Mouse (Mus musculus) myocyte (in vitro differentiated cells): ENCODE results near the gene Tbata. TPM values are rescaled to one million over a fixed set of nuclear protein-coding genes. Genes with fewer than 3 reads are reported as not detected.

Experiments used
- H3K27me3 ChIP-seq: one replicate; pipeline ENCODE4 v1.6.1; 2011; ENCODE audit not compliant: control insufficient read depth, insufficient read depth, insufficient read length
- H3K36me3 ChIP-seq: one replicate; pipeline ENCODE4 v1.6.1; 2011; ENCODE audit not compliant: control insufficient read depth, insufficient read depth
- H3K4me2 ChIP-seq: one replicate; pipeline ENCODE4 v1.6.1; 2011; ENCODE audit warnings: low read depth, control low read depth
- H3K4me3 ChIP-seq: one replicate; pipeline ENCODE4 v1.5.1; 2011; ENCODE audit warnings: mild to moderate bottlenecking, control low read depth, moderate library complexity
- H3K79me2 ChIP-seq: one replicate; pipeline ENCODE4 v1.6.1; 2011; ENCODE audit not compliant: control insufficient read depth, insufficient read depth
- H3ac ChIP-seq: one replicate; pipeline ENCODE4 v1.6.1; 2011; ENCODE audit not compliant: control insufficient read depth, insufficient read length
- CEBPB ChIP-seq: IDR thresholded peaks from 2 replicates; pipeline ENCODE4 v1.6.1; 2011; ENCODE audit warnings: mild to moderate bottlenecking, moderate library complexity; ENCODE audit not compliant: poor library complexity, insufficient read depth, severe bottlenecking
- E2F4 ChIP-seq: IDR thresholded peaks from one replicate; pipeline ENCODE4 v1.6.1; 2011; ENCODE audit warnings: mild to moderate bottlenecking, control low read depth, moderate library complexity; ENCODE audit not compliant: insufficient read depth
- MAX ChIP-seq: IDR thresholded peaks from one replicate; pipeline ENCODE4 v1.6.1; 2011; ENCODE audit warnings: low read depth, mild to moderate bottlenecking, control low read depth
- MYOD1 ChIP-seq, 3 experiments: IDR thresholded peaks; one replicate each; pipeline ENCODE4 v1.6.1; 2011; ENCODE audit warnings: control low read depth in 2 of 3, low read depth in 2 of 3, mild to moderate bottlenecking in 2 of 3, moderate library complexity in 1 of 3; ENCODE audit not compliant: insufficient read length in 2 of 3, control insufficient read depth in 1 of 3
- MYOG ChIP-seq, 3 experiments: IDR thresholded peaks; one replicate each; pipeline ENCODE4 v1.6.1; 2011; ENCODE audit warnings: control low read depth in 2 of 3, low read depth in 2 of 3, mild to moderate bottlenecking in 2 of 3; ENCODE audit not compliant: insufficient read length in 2 of 3, control insufficient read depth in 1 of 3, insufficient read depth in 1 of 3
- POLR2A ChIP-seq: IDR thresholded peaks from one replicate; pipeline ENCODE4 v1.6.1; 2011; ENCODE audit warnings: low read depth, mild to moderate bottlenecking, control low read depth, moderate library complexity; ENCODE audit not compliant: insufficient read length
- POLR2AphosphoS2 ChIP-seq: IDR thresholded peaks from one replicate; pipeline ENCODE4 v1.6.1; 2011; ENCODE audit warnings: low read depth, control low read depth; ENCODE audit not compliant: insufficient read length
- REST ChIP-seq: IDR thresholded peaks from one replicate; pipeline ENCODE4 v1.6.1; 2011; ENCODE audit warnings: mild to moderate bottlenecking, control low read depth, moderate library complexity; ENCODE audit not compliant: insufficient read depth, insufficient read length
- SRF ChIP-seq: IDR thresholded peaks from one replicate; pipeline ENCODE4 v1.6.1; 2011; ENCODE audit warnings: low read depth; ENCODE audit not compliant: control insufficient read depth, insufficient read length
- TCF12 ChIP-seq: IDR thresholded peaks from one replicate; pipeline ENCODE4 v1.6.1; 2011; ENCODE audit warnings: mild to moderate bottlenecking, control low read depth; ENCODE audit not compliant: poor library complexity, insufficient read depth, severe bottlenecking
- TCF3 ChIP-seq: IDR thresholded peaks from one replicate; pipeline ENCODE4 v1.6.1; 2011; ENCODE audit warnings: low read depth, control low read depth; ENCODE audit not compliant: insufficient read length
- USF1 ChIP-seq: IDR thresholded peaks from one replicate; pipeline ENCODE4 v1.6.1; 2011; ENCODE audit warnings: low read depth, mild to moderate bottlenecking, control low read depth, moderate library complexity
- polyA plus RNA-seq: library from polyadenylated mRNA; unstranded; fragments of >200 nt; fragmentation: generic; extraction: Trizol; gene quantifications from one replicate; pipeline ENCODE4 v1.2.1, GENCODE M21; 2012; ENCODE audit warnings: missing spikeins

The Tbata gene
- polyA plus RNA-seq = not detected

- no peak within 1 kb of the TSS for H3K4me2 ChIP-seq
Observed at GRCm38 (mm10) chr10:61171654-61172053, at the start of gene Tbata. Gene Tbata, plus strand, starts transcription at chr10:61171954.

GRCm38 (mm10) chr10:61123276-61123913 lies 48.4 kb upstream of the Tbata start:
- H3K4me3 ChIP-seq = no peak overlapping the region
- H3K36me3 ChIP-seq = peaks cover 42% of the 10 kb centered on the region
- peaks cover 19% of the 10 kb centered on the region for H3K79me2 ChIP-seq
- TF ChIP-seq MYOG (IDR thresholded peaks at IDR 0.05; ENCODE audit: control insufficient read depth in 1 of 3, insufficient read depth in 1 of 3, insufficient read length in 2 of 3, low read depth in 2 of 3) = no peak
- no peak for TF ChIP-seq MYOD1 (IDR thresholded peaks at IDR 0.05; ENCODE audit: control insufficient read depth in 1 of 3, insufficient read length in 2 of 3, low read depth in 2 of 3)
- no peak for TF ChIP-seq POLR2AphosphoS2
- TF ChIP-seq TCF12 = no peak
- TF ChIP-seq MAX = no peak
- no peak for TF ChIP-seq CEBPB
- TF ChIP-seq POLR2A = no peak
- no peak for TF ChIP-seq TCF3
- TF ChIP-seq E2F4 = no peak
- no peak for TF ChIP-seq USF1
- TF ChIP-seq SRF = no peak
- no peak for TF ChIP-seq REST
- H3K4me2 ChIP-seq = no peak overlapping the region
- no peak overlapping the region for H3ac ChIP-seq
- no peaks in the 10 kb centered on the region for H3K27me3 ChIP-seq

More at GRCm38 (mm10) chr10:61171654-61172053, at the start of gene Tbata:
- H3K36me3 ChIP-seq = no peaks in the 10 kb centered on the region
- no peak within 1 kb of the TSS for H3ac ChIP-seq
- H3K4me3 ChIP-seq = no peak within 1 kb of the TSS
- no peaks in the 10 kb centered on the region for H3K79me2 ChIP-seq
- TF ChIP-seq E2F4 (no peak), MAX (no peak), TCF12 (no peak), USF1 (no peak), REST (no peak), MYOD1 (IDR thresholded peaks at IDR 0.05; ENCODE audit: control insufficient read depth in 1 of 3, insufficient read length in 2 of 3, low read depth in 2 of 3) (no peak), CEBPB (no peak), TCF3 (no peak), POLR2A (no peak), SRF (no peak), MYOG (IDR thresholded peaks at IDR 0.05; ENCODE audit: control insufficient read depth in 1 of 3, insufficient read depth in 1 of 3, insufficient read length in 2 of 3, low read depth in 2 of 3) (no peak), POLR2AphosphoS2 (no peak)
- peaks cover 15% of the 10 kb centered on the region for H3K27me3 ChIP-seq

- Histone ChIP-seq H3K4me2 (no peak overlapping the region), H3ac (no peak overlapping the region), H3K36me3 (peaks cover 42% of the 10 kb centered on the region), H3K4me3 (no peak overlapping the region), H3K27me3 (no peaks in the 10 kb centered on the region), H3K79me2 (peaks cover 24% of the 10 kb centered on the region)
- TF ChIP-seq REST (no peak), POLR2A (no peak), MAX (no peak), USF1 (no peak), SRF (no peak), CEBPB (no peak), POLR2AphosphoS2 (no peak), MYOG (IDR thresholded peaks at IDR 0.05; ENCODE audit: control insufficient read depth in 1 of 3, insufficient read depth in 1 of 3, insufficient read length in 2 of 3, low read depth in 2 of 3) (no peak), TCF3 (no peak), MYOD1 (IDR thresholded peaks at IDR 0.05; ENCODE audit: control insufficient read depth in 1 of 3, insufficient read length in 2 of 3, low read depth in 2 of 3) (no peak), TCF12 (no peak), E2F4 (no peak)
Observed at GRCm38 (mm10) chr10:61124462-61124861, 47.3 kb upstream of the Tbata start.

DNA sequence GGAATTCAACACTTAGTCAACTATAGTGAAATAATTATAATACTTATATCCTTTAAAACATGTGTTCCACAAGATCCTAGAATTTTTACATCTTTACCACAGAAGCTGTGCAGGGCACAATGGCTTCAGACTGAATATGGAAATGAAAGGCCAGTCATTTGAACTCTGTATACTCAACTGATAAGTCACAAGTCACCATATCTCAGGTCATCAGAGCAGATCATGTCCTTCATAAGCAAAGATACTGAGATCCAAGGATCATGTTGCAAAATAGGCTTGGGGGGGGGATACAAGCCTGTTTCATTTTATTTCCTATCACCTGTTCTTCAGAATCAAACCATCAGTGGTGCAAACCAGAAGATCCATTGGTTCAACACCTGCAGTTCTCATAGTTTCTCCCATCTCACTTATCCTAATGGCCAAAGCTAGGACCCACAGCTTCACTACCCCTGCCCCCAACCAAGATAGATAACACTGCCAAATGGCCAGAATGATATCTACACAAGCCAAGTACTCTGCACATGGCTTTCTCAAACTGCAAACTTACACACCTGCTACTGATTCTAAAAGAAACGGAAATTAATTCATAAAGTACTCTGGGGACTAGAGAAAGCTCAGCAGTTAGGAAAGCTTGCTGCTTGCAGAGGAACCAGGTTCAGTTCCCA lies 42.9 kb upstream of the Tbata start:
- peaks cover 33% of the 10 kb centered on the region for H3K79me2 ChIP-seq
- peaks cover 16% of the 10 kb centered on the region for H3K36me3 ChIP-seq
- H3K27me3 ChIP-seq = no peaks in the 10 kb centered on the region
- no peak overlapping the region for H3K4me2 ChIP-seq
- H3ac ChIP-seq = no peak overlapping the region
- TF ChIP-seq REST (no peak), MAX (no peak), MYOD1 (IDR thresholded peaks at IDR 0.05; ENCODE audit: control insufficient read depth in 1 of 3, insufficient read length in 2 of 3, low read depth in 2 of 3) (no peak), TCF12 (no peak), POLR2A (no peak), USF1 (no peak), CEBPB (no peak), SRF (no peak), TCF3 (no peak), E2F4 (no peak), POLR2AphosphoS2 (no peak), MYOG (IDR thresholded peaks at IDR 0.05; ENCODE audit: control insufficient read depth in 1 of 3, insufficient read depth in 1 of 3, insufficient read length in 2 of 3, low read depth in 2 of 3) (no peak)
- no peak overlapping the region for H3K4me3 ChIP-seq
